Mouse (Mus musculus) myocyte (in vitro differentiated cells): Measurements from ENCODE around the gene Nol7.

Experiments used
- E2F4 ChIP-seq: IDR thresholded peaks from one replicate; pipeline ENCODE4 v1.6.1; 2011; ENCODE audit warnings: mild to moderate bottlenecking, control low read depth, moderate library complexity; ENCODE audit not compliant: insufficient read depth
- POLR2A ChIP-seq: IDR thresholded peaks from one replicate; pipeline ENCODE4 v1.6.1; 2011; ENCODE audit warnings: low read depth, mild to moderate bottlenecking, control low read depth, moderate library complexity; ENCODE audit not compliant: insufficient read length
- POLR2AphosphoS2 ChIP-seq: IDR thresholded peaks from one replicate; pipeline ENCODE4 v1.6.1; 2011; ENCODE audit warnings: low read depth, control low read depth; ENCODE audit not compliant: insufficient read length
- REST ChIP-seq: IDR thresholded peaks from one replicate; pipeline ENCODE4 v1.6.1; 2011; ENCODE audit warnings: mild to moderate bottlenecking, control low read depth, moderate library complexity; ENCODE audit not compliant: insufficient read depth, insufficient read length
- TCF3 ChIP-seq: IDR thresholded peaks from one replicate; pipeline ENCODE4 v1.6.1; 2011; ENCODE audit warnings: low read depth, control low read depth; ENCODE audit not compliant: insufficient read length

GRCm38 (mm10) chr13:43374205-43374604 lies 24.0 kb upstream of the Nol7 start:
- TF ChIP-seq POLR2A (no peak), TCF3 (no peak), E2F4 (no peak), POLR2AphosphoS2 (no peak), REST (no peak)
